Mouse (Mus musculus) embryonic facial prominence, embryonic 10.5 days (tissue): ENCODE measurements at regions not wholly inside any gene's neighbourhood (a gene's known extent, or its start where the extent isn't known, plus 50 kb on each side); places are given as distances from the start of the nearest gene placed in this dataset.

Experiments used
- DNase-seq: peaks from one replicate; pipeline ENCODE4 v3.0.0-alpha.2; 2017; ENCODE audit warnings: low spot score
- H3K27ac ChIP-seq: fragments of 300-500 bp; sonication (generic); replicated peaks from 2 replicates; pipeline ENCODE4 v1.5.1; 2016; ENCODE audit warnings: mild to moderate bottlenecking
- H3K27me3 ChIP-seq: fragments of 300-500 bp; sonication (generic); replicated peaks from 2 replicates; pipeline ENCODE4 v1.6.1; 2016; ENCODE audit warnings: low read depth, mild to moderate bottlenecking; ENCODE audit not compliant: poor library complexity, severe bottlenecking
- H3K36me3 ChIP-seq: fragments of 300-500 bp; sonication (generic); replicated peaks from 2 replicates; pipeline ENCODE4 v1.6.1; 2016; ENCODE audit warnings: mild to moderate bottlenecking, moderate library complexity
- H3K4me1 ChIP-seq: fragments of 300-500 bp; sonication (generic); 2 replicates; pipeline ENCODE4 v1.6.1; 2016
- H3K4me3 ChIP-seq: fragments of 300-500 bp; sonication (generic); 2 replicates; pipeline ENCODE4 v1.5.1; 2016; ENCODE audit warnings: mild to moderate bottlenecking, moderate library complexity
- H3K9me3 ChIP-seq: fragments of 300-500 bp; sonication (generic); 2 replicates; pipeline ENCODE4 v1.6.1; 2016; ENCODE audit warnings: mild to moderate bottlenecking
- WGBS: fragments of 180-500 bp; shearing (Covaris S2); methylation state at CpG from one replicate; pipeline ENCODE4 v1.1.7; 2016; 5-methylcytosine and 5-hydroxymethylcytosine counted together

DNA sequence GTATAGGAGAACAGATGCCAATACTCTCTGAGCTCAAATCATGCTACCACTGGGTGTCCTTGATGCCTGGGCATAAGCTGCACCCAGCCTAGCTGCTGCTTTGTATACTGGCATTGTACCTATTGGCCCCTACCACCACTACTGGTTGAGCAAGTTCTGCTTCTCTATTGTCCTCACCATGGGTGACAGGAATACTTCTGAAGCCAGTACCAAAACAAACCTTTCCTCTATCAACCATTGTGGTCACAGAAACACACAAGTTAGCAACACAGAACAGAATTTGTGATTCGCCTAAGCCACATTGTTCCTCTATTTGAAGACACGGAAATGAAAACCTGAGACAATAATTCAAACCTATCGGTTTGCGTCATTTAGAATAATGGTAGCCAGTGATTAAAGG is 274.3 kb upstream of the Clnk start:
- no peak for DNase-seq
- Histone ChIP-seq H3K4me3 (no peak overlapping the region), H3K27me3 (no peaks in the 10 kb centered on the region), H3K4me1 (no peaks in the 10 kb centered on the region), H3K36me3 (no peaks in the 10 kb centered on the region), H3K27ac (no peak overlapping the region), H3K9me3 (no peaks in the 10 kb centered on the region)
- WGBS, result 93% methylated on average over 4 of the region's 4 CpGs

DNA sequence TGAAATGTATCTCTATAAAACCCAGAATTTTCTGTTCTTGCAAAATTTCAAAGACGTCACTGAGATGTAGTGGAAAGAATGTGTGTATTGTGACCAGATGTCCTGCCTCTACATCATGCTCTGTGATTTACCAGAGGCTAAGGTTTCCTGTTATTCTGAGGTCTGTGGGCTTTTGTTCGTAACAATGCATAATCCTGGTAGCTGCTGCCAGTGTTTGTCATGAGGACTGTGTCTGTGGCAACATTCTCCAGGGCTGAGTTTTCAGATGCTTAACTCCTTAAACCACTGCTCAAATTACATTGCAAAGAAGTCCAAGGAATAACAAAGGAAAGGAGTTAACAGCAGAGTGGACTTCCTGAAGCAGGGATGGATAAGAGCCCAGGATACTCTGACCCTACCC is 269.0 kb upstream of the Clnk start:
- WGBS, result 29% methylated on average over 2 of the region's 2 CpGs
- no peak overlapping the region for H3K4me3 ChIP-seq
- no peak overlapping the region for H3K27ac ChIP-seq
- peaks cover 3% of the 10 kb centered on the region; the same call in 1 of the 2 replicates for H3K4me1 ChIP-seq
- H3K36me3 ChIP-seq, result no peaks in the 10 kb centered on the region
- H3K9me3 ChIP-seq, result no peaks in the 10 kb centered on the region
- no peaks in the 10 kb centered on the region for H3K27me3 ChIP-seq
- no peak for DNase-seq

DNA sequence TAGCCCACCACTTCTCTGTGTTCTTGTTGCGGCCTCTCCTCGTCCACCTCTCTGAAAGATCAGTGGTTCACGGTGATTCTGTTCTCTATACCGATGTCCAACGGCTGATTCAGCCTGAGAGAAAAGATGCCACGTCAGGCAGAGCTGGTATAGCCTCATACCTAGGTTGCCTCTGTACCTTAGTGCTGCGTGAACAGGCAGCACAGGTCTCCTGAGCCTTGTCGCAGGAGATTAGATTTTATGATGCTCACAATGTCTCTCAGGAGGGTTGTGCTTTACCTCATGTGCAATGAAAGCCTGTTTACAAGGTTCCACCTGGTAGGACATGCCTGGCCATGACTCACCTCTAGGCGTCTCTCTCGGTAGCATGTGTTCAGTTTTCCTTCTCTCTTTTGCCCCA is 267.6 kb upstream of the Clnk start:
- Histone ChIP-seq H3K27ac (no peak overlapping the region), H3K4me3 (no peak overlapping the region), H3K36me3 (no peaks in the 10 kb centered on the region), H3K27me3 (no peaks in the 10 kb centered on the region), H3K4me1 (peaks cover 3% of the 10 kb centered on the region; the same call in 1 of the 2 replicates), H3K9me3 (no peaks in the 10 kb centered on the region)
- 88% methylated on average over 10 of the region's 10 CpGs for WGBS
- DNase-seq, result no peak

DNA sequence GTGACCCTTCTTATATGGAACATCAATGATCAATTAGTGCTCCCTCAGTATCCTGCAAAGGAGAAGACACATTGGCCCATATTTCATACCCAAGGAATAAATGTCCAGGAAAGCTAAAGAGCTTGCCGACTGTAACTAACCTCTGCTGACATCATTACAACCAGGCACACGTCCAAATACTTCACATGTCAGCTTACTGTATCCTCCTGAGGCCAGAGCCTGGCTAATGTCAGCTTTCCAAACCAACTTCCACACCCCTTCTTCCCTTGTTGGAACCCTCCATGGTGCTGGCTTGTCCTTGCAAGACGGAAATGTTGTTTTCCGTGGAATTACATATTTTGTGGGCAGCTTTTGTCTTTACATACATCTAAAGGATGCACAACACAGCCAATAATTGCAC is 267.0 kb upstream of the Clnk start:
- WGBS, result 83% methylated on average over 4 of the region's 4 CpGs
- Histone ChIP-seq H3K9me3 (no peaks in the 10 kb centered on the region), H3K27ac (no peak overlapping the region), H3K4me3 (no peak overlapping the region), H3K4me1 (peaks cover 3% of the 10 kb centered on the region; the same call in 1 of the 2 replicates), H3K36me3 (no peaks in the 10 kb centered on the region), H3K27me3 (no peaks in the 10 kb centered on the region)
- DNase-seq, result no peak

DNA sequence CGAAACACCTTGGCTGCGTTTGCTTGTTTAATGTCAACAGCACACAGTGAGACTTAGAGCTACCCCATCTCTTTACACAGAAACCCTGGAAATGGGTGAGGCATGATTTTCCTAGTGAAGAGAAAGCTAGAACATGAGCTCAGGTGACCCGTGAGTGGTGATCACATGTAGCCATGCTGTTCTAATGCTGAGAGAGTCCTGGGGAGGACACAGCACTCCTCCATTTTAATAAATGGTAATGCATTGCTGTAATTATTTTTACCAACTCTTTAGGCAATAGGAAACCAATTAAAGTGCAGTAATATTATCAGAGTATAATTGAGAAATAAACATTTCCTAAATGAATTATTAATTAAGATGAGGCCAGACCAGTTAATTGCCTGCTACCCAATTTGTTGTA is 261.8 kb upstream of the Clnk start:
- Histone ChIP-seq H3K27ac (no peak overlapping the region), H3K36me3 (no peaks in the 10 kb centered on the region), H3K27me3 (no peaks in the 10 kb centered on the region), H3K4me1 (no peaks in the 10 kb centered on the region), H3K4me3 (no peak overlapping the region), H3K9me3 (no peaks in the 10 kb centered on the region)
- no peak for DNase-seq
- WGBS, result 88% methylated on average over 3 of the region's 3 CpGs

DNA sequence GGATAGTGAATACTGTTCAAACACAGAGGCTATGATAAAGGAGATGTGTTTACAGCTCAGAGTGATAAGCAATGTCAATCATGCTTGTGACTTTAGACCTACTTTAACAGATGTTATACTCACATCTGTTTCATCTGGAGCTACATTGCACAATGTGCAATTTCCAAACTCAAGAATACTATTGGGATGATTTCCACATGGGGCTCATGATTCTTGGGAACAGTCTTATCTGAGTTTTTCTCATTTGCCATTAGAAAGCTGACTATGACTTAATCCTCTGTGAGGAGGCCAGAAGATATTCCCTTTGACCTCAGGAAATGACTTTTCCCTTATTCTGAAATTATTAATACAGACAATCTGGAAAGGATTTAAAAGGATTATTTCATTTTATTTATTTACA is 252.3 kb upstream of the Clnk start:
- no peak for DNase-seq
- H3K27ac ChIP-seq, result no peak overlapping the region
- H3K27me3 ChIP-seq, result no peaks in the 10 kb centered on the region
- H3K9me3 ChIP-seq, result no peaks in the 10 kb centered on the region
- H3K36me3 ChIP-seq, result no peaks in the 10 kb centered on the region
- H3K4me3 ChIP-seq, result no peak overlapping the region
- no peaks in the 10 kb centered on the region for H3K4me1 ChIP-seq

DNA sequence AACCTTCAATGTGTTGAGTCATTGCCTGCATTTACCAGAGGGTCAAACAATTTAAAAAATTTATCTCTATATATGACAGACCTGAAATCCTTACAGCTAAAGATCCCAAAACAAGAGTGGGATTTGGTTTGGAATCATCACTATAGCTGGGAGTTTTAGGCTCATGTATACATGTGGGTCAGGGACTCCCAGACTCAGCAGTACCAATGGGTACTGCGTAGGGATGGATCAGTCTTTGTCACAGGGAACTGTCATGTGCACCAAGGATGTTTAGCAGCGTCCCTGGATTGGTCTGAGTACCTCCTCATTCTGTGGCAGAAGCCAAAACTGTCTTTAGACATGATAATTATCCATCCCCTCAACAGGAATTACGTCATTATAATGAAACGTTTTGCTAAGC is 250.2 kb upstream of the Clnk start:
- no peaks in the 10 kb centered on the region for H3K36me3 ChIP-seq
- WGBS, result 90% methylated on average over 4 of the region's 4 CpGs
- no peak overlapping the region for H3K4me3 ChIP-seq
- H3K4me1 ChIP-seq, result no peaks in the 10 kb centered on the region
- H3K9me3 ChIP-seq, result no peaks in the 10 kb centered on the region
- no peak for DNase-seq
- H3K27ac ChIP-seq, result no peak overlapping the region
- H3K27me3 ChIP-seq, result no peaks in the 10 kb centered on the region

DNA sequence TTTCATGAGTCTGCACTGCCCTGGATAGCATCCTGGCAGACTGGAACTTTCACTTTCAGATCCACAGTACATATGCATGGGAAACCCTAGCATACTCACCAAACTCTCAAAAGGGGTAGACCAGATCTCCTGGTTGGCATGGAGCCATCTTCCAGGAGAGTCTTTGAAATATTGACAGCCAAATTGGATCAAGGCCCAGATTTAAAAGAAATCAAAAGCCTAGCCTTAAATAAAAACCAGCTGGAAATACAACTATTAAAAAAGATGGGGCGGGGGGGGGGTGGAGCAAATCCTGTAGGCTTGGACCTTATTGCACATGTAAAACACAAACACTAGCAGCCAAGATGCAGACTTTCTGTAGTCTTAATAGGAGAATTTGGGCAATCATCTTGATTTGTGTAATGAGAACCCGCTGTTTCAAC is 249.7 kb upstream of the Clnk start:
- H3K4me3 ChIP-seq, result no peak overlapping the region
- 79% methylated on average over 2 of the region's 2 CpGs for WGBS

DNA sequence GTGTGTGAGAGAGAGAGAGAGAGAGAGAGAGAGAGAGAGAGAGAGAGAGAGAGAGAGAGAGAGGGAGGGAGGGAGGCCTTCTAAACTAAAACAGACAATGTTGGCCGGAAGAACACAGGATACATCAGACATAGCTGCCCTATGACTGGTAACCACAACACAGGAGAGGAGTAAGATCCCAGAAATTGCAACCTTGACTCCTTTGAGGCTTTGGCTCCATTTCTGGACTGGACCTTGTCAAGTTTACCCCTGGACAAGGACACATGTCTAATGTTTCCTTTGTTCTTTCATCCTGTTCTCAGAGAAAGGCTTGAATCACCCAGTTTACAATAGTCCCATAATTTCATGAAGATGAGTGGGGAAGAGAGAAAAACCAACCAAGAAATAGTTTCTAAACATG is 233.7 kb upstream of the Clnk start:
- DNase-seq, result no peak
- Histone ChIP-seq H3K27me3 (no peaks in the 10 kb centered on the region), H3K9me3 (no peaks in the 10 kb centered on the region), H3K4me3 (no peak overlapping the region), H3K4me1 (no peaks in the 10 kb centered on the region), H3K36me3 (no peaks in the 10 kb centered on the region), H3K27ac (no peak overlapping the region)
- WGBS, result 84% methylated on average over 1 of the region's 1 CpGs

More for the DNA sequence above, 249.7 kb upstream of the Clnk start:
- H3K27ac ChIP-seq, result no peak overlapping the region
- H3K36me3 ChIP-seq, result no peaks in the 10 kb centered on the region
- no peaks in the 10 kb centered on the region for H3K4me1 ChIP-seq
- H3K27me3 ChIP-seq, result no peaks in the 10 kb centered on the region
- DNase-seq, result no peak
- H3K9me3 ChIP-seq, result no peaks in the 10 kb centered on the region

DNA sequence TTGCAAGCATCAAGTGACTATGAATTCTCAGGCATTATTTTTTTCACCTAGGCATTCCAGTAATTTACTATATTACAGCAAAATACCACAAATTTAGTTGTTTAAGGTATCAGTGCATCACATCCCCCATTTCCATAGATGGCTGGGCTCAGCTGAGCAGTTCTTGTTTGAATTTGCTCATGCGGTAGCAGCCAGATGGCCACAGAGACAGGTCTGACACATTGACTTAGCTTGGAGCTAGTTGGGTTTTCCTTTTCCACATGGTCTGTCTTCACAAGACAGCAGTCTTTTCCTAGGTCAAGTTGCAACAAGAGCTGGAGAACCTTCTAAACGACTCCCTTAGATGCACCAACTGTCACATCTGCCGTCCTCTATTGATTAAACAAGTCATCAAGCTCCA is 232.9 kb upstream of the Clnk start:
- H3K9me3 ChIP-seq, result no peaks in the 10 kb centered on the region
- no peaks in the 10 kb centered on the region for H3K4me1 ChIP-seq
- DNase-seq, result no peak
- no peaks in the 10 kb centered on the region for H3K27me3 ChIP-seq
- H3K4me3 ChIP-seq, result no peak overlapping the region
- H3K36me3 ChIP-seq, result no peaks in the 10 kb centered on the region
- 89% methylated on average over 3 of the region's 3 CpGs for WGBS
- H3K27ac ChIP-seq, result no peak overlapping the region

DNA sequence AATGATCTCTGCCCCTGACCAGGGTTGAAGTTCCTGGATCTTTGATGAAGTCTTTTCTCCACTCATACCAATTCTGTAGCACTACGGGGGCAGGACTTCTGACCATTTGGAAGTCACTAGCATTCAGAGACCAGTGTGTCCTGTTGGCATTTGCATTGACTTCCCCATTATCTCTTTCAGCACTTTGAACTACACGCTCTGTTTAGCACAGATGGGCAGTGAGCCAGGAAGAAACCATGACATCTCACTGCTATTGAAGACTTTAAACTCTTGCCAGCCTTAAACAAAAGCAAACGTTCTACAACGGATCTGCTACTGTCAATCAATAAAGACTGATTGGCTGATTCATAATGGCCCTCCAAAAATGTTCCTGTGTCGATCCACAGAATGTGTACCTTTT is 222.5 kb upstream of the Clnk start:
- Histone ChIP-seq H3K36me3 (no peaks in the 10 kb centered on the region), H3K4me3 (no peak overlapping the region), H3K27ac (no peak overlapping the region), H3K27me3 (no peaks in the 10 kb centered on the region), H3K4me1 (no peaks in the 10 kb centered on the region), H3K9me3 (no peaks in the 10 kb centered on the region)
- WGBS, result 78% methylated on average over 5 of the region's 5 CpGs
- DNase-seq, result no peak

DNA sequence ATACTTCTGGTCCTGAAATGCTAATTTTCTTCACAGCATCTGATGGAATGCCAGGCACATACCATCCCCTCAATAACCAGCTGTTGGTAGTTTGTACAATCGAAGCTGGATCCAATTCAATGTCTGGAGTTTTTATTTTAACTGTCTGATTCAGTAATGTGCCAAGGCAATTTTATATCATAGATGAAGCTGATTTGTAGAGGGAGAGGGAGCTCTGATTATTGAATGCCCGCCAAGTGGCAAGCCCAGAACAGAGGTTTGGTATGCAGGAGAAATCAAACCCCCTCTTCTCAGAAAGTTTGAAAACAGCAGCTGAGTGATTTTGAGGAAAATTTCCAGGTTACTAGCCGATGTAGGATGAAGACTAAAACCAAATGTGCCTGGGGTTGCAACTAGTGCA is 218.3 kb upstream of the Clnk start:
- H3K27ac ChIP-seq, result no peak overlapping the region
- no peaks in the 10 kb centered on the region for H3K9me3 ChIP-seq
- H3K36me3 ChIP-seq, result no peaks in the 10 kb centered on the region
- H3K27me3 ChIP-seq, result no peaks in the 10 kb centered on the region
- no peak overlapping the region for H3K4me3 ChIP-seq
- DNase-seq, result no peak
- WGBS, result 85% methylated on average over 3 of the region's 3 CpGs
- H3K4me1 ChIP-seq, result no peaks in the 10 kb centered on the region

DNA sequence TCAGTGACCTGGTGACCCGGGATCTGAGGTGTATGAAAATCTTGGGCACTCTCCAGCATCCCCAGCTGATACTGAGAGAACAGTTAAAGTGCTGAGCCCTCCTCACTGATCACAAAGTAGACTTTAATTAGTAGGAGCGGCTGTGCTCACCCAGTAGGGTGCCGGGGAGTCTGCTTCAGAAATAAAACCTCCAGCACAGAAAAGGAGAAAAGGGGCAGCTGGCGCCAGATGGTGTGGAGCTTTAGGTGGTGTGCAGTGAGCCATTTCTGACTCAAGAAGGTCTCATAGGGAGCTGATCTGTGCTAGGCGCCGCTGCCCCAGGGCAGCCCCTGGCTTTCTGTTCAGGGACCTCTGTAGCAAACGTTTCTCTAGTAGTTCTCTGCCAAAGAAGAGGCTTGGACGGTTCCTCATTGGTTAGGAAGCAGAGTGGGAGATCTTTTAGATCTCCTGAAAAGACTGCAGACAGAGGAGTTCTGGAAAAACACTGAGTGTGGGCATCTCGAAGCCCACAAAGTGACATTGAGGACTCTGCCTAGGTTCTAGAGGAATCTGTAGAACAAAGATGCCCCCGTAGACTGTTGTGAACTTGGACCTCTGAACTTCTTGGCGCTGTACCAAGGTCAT is 200.1 kb upstream of the Clnk start:
- H3K4me1 ChIP-seq, result 0 out of 2 replicates have a peak, but pooled peaks cover 5% of the 10 kb centered on the region
- no peaks in the 10 kb centered on the region for H3K36me3 ChIP-seq
- 44% methylated on average over 11 of the region's 11 CpGs for WGBS
- H3K27me3 ChIP-seq, result no peaks in the 10 kb centered on the region
- no peak overlapping the region for H3K27ac ChIP-seq
- peak; percentile 18 for DNase-seq
- H3K9me3 ChIP-seq, result no peaks in the 10 kb centered on the region
- H3K4me3 ChIP-seq, result no peak overlapping the region

DNA sequence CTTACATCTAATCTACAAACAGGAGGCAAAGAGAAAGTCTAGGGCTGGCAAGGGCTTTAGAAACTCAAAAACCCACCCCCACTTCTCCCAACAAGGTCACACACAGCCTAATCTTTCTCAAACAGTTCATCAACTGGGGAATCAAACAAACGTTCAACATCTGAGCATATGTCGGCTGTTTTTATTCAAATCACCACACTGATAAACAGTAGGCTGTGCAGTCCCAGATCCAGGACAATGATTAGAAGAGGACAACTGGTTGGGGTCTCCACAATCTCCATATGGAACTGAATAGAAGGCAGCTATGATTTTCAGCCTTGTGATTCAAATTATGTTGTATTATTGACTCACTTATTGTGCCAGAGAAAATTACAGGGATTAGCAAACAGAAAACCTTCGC is 193.1 kb upstream of the Clnk start:
- Histone ChIP-seq H3K4me1 (no peaks in the 10 kb centered on the region), H3K27ac (no peak overlapping the region), H3K4me3 (no peak overlapping the region), H3K36me3 (no peaks in the 10 kb centered on the region), H3K27me3 (no peaks in the 10 kb centered on the region), H3K9me3 (no peaks in the 10 kb centered on the region)
- DNase-seq, result no peak
- 75% methylated on average over 3 of the region's 3 CpGs for WGBS
